Mouse (Mus musculus) liver, embryonic 15.5 days (tissue): ENCODE measurements around the gene Elk4. TPM values are rescaled to one million over a fixed set of nuclear protein-coding genes. Genes with fewer than 3 reads are reported as not detected.

Source experiments
- ATAC-seq: fragments of 200-750 bp; cut with Nextera tagmentation; 2 replicates; pipeline ENCODE4 v1.8.0; 2017; ENCODE audit warnings: moderate number of reproducible peaks, mild to moderate bottlenecking, moderate library complexity; ENCODE audit not compliant: insufficient read depth
- H3K27ac ChIP-seq: fragments of 300-500 bp; sonication (generic); replicated peaks from 2 replicates; pipeline ENCODE4 v1.5.1; 2015; ENCODE audit warnings: mild to moderate bottlenecking, inconsistent platforms
- H3K27me3 ChIP-seq: fragments of 300-500 bp; sonication (generic); 2 replicates; pipeline ENCODE4 v1.6.1; 2015; ENCODE audit warnings: mild to moderate bottlenecking, inconsistent platforms
- H3K36me3 ChIP-seq: fragments of 300-500 bp; sonication (generic); replicated peaks from 2 replicates; pipeline ENCODE4 v1.6.1; 2015; ENCODE audit warnings: moderate library complexity, mild to moderate bottlenecking, inconsistent platforms
- H3K4me1 ChIP-seq: fragments of 300-500 bp; sonication (generic); replicated peaks from 2 replicates; pipeline ENCODE4 v1.6.1; 2015; ENCODE audit warnings: inconsistent platforms
- H3K4me2 ChIP-seq: fragments of 300-500 bp; sonication (generic); 2 replicates; pipeline ENCODE4 v1.6.1; 2015; ENCODE audit warnings: moderate library complexity, mild to moderate bottlenecking, inconsistent platforms
- H3K4me3 ChIP-seq: fragments of 300-500 bp; sonication (generic); replicated peaks from 2 replicates; pipeline ENCODE4 v1.5.1; 2015; ENCODE audit warnings: mild to moderate bottlenecking, inconsistent platforms
- H3K9ac ChIP-seq: fragments of 300-500 bp; sonication (generic); 2 replicates; pipeline ENCODE4 v1.6.1; 2015; ENCODE audit warnings: moderate library complexity, mild to moderate bottlenecking, inconsistent platforms
- H3K9me3 ChIP-seq: fragments of 300-500 bp; sonication (generic); replicated peaks from 2 replicates; pipeline ENCODE4 v1.6.1; 2016; ENCODE audit warnings: inconsistent platforms
- WGBS: fragments of 180-500 bp; shearing (Covaris S2); methylation state at CpG from one replicate; pipeline ENCODE4 v1.1.7; 2015; ENCODE audit warnings: mixed read lengths; ENCODE audit not compliant: insufficient replicate concordance; 5-methylcytosine and 5-hydroxymethylcytosine counted together
- polyA plus RNA-seq: library from polyadenylated mRNA; unstranded; fragments of >200 nt; fragmentation: Nextera tagmentation; extraction: Ambion mirVana; gene quantifications from 2 replicates; pipeline ENCODE4 v1.2.1, GENCODE M21; 2015

Elk4 gene
- polyA plus RNA-seq, 1 experiment from 2014 or later = 7.9 TPM

DNA sequence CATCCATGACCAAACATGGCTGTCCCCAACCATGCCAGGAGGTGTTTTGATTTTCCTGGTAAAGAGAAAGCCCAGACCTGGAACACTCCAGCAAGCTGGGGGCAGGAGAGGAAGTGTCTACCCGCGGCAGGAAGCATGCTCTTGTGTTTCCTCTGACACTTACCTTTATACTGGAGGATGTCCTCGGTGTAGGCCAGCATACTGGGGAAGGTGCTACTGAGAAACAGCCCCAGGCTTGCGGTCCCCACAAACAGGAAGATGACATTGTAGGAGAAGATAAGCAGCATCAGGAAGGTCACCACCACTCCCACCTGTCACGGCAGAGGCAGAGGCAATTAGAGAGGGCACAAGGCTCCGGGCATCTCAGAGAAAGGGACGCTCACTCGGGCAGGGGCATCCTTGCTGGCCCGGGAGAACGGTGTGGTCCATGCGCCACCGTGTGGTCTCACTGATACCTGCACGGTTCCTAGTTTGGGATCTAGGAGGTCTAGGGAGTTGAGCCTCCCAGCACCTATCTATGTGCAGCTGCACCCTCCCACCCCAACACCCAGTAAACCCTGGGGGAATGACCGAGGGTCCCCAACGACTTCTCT lies 38.8 kb downstream of the Elk4 start:
- 0 out of 2 replicates have a peak, but pooled peaks have one; percentile 45 for ATAC-seq
- Histone ChIP-seq H3K4me1 (peaks cover 4% of the 10 kb centered on the region), H3K27ac (no peak overlapping the region), H3K9ac (no peak overlapping the region), H3K4me3 (no peak overlapping the region), H3K27me3 (no peaks in the 10 kb centered on the region), H3K36me3 (no peaks in the 10 kb centered on the region), H3K9me3 (no peaks in the 10 kb centered on the region), H3K4me2 (no peak overlapping the region)
- WGBS = 12% methylated on average over 15 of the region's 15 CpGs

DNA sequence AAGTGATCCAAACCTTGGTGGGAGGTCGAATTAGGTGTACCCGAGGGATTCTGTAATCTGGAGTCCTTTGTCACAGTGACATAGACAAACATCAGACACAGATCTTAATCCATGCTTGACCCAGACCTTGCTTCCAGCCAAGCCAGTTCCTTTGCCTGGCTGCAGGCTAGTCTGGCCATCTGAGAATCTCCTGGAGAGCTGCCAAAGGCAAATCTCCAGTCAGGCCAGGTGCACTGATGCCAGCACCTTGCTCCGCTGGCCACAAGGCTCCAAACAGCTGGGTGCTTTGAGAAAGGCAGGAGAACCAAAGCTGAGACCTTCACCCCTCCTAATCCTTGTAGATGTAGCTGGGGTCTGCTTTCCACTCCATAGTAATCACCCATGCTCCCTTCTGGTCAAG lies 44.3 kb downstream of the Elk4 start:
- no peak overlapping the region for H3K4me2 ChIP-seq
- 52% methylated on average over 3 of the region's 3 CpGs for WGBS
- no peaks in the 10 kb centered on the region for H3K4me1 ChIP-seq
- no peaks in the 10 kb centered on the region for H3K9me3 ChIP-seq
- no peak overlapping the region for H3K9ac ChIP-seq
- ATAC-seq = no peak
- H3K27ac ChIP-seq = no peak overlapping the region
- H3K36me3 ChIP-seq = no peaks in the 10 kb centered on the region
- no peaks in the 10 kb centered on the region for H3K27me3 ChIP-seq
- no peak overlapping the region for H3K4me3 ChIP-seq

DNA sequence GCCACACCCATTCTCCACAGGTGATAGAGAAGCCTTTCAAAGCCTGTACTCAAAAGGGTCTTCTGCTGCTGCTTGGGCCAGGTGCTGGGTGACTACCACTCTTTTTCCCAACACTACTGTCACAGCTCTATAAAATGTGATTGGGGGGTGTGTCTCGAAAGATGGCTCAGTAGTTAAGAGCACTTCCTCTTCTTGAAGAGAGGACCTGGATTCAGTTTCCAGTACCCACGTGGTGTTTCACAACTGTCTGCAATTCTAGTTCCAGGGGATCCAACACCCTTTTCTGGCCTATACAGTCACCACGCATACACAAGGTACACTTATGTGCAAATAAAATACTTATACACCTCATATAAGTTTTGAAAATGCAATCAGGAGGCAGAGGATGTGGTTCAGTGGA lies 47.0 kb downstream of the Elk4 start:
- Histone ChIP-seq H3K4me3 (no peak overlapping the region), H3K36me3 (no peaks in the 10 kb centered on the region), H3K9me3 (no peaks in the 10 kb centered on the region), H3K9ac (no peak overlapping the region), H3K4me1 (no peaks in the 10 kb centered on the region), H3K27ac (no peak overlapping the region), H3K27me3 (no peaks in the 10 kb centered on the region), H3K4me2 (no peak overlapping the region)
- WGBS = 26% methylated on average over 3 of the region's 3 CpGs
- ATAC-seq = no peak

DNA sequence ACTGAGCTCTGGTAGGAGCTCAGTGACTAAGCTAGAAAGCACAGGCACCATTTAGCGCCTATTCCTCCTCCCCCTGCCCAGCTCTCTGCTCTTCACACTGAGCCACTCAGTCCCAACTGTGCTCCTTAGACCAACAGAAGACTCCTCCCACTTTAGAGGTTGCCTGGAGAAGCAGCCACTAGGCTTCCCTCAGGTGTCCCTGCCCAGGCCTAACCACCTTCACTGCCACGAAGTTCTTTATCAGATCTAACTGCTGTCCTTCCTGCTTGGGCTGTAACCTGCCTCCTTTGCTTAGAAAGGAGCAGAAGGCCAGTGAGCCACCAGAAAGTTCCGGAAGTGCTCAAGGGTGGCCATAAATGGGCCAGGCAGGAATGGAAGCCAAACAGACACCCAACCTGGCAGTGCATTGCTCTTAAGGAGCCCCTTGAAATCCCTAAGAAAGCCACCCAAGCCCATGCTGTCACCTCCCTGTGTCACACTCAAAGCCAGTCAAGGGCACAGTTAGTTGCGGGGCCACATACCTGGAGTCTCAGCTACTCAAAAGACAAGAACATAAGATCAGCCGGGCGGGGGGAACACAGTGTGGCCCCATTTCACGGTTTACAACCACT lies 47.8 kb downstream of the Elk4 start:
- H3K9ac ChIP-seq = no peak overlapping the region
- no peak overlapping the region for H3K4me3 ChIP-seq
- no peaks in the 10 kb centered on the region for H3K36me3 ChIP-seq
- H3K9me3 ChIP-seq = no peaks in the 10 kb centered on the region
- H3K27ac ChIP-seq = no peak overlapping the region
- ATAC-seq = no peak
- 54% methylated on average over 7 of the region's 7 CpGs for WGBS
- no peak overlapping the region for H3K4me2 ChIP-seq
- no peaks in the 10 kb centered on the region for H3K27me3 ChIP-seq
- no peaks in the 10 kb centered on the region for H3K4me1 ChIP-seq

DNA sequence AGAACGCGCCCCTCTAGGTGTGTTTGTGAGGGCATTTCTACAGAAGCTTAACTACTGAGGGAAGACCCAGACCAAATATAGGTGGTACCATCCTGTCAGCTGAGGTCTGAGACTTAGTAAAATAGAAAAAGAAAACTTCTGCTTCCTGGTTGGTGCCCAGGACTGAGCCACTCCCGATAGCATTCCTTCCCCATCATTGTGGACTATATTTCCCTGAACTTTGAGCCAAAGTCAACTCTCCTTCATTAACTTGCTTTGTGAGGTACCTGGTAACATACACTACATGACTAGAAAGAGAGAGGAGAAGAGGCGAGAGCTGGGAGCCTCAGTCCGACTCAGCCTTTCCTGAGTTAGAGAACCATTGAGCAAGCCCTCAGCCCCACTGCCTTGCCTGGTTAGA lies 51.2 kb downstream of the Elk4 start:
- no peak for ATAC-seq
- WGBS = 63% methylated on average over 5 of the region's 5 CpGs

DNA sequence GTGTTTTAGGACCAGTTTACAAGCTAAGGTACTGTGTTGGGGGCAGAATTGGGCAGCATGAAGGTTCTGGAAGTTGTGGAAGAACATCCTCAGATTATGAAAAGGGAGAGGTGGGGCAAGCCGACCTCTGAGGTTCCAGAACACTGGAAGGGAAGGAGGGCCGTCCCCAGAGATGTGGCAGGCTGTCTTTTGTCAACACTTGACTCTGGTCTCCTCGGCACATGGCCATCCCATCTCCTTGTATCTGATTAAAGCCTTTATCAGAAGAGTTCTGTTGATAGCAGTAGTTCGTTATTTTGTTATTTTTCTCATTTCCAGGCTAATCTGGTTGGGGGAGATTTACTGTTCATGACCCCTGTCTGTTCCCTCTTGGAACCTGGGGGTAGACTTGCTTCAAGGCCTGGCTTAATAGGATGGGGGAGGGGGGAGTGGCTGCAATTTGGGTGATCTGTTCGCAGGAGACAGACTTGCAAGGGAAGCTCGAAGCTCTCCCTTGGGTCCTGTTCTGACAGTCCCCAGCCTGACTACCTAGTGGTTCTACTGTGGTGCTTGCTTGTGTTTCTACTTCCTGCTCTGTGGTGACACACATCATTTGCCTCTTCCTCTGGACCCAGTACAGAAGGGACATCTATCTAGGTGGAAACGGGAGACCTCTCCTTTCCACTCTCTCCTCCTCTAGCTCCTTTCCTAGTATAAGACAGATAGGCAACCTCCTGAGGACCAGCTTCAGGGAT lies 52.8 kb downstream of the Elk4 start:
- Histone ChIP-seq H3K9ac (no peak overlapping the region), H3K9me3 (no peaks in the 10 kb centered on the region), H3K4me3 (no peak overlapping the region), H3K27me3 (peaks cover 24% of the 10 kb centered on the region), H3K4me1 (no peaks in the 10 kb centered on the region), H3K4me2 (no peak overlapping the region), H3K36me3 (no peaks in the 10 kb centered on the region), H3K27ac (no peak overlapping the region)
- ATAC-seq = no peak
- WGBS = 30% methylated on average over 7 of the region's 7 CpGs

More for the DNA sequence above, 51.2 kb downstream of the Elk4 start:
- Histone ChIP-seq H3K4me1 (no peaks in the 10 kb centered on the region), H3K27ac (no peak overlapping the region), H3K27me3 (peaks cover 10% of the 10 kb centered on the region; the same call in 1 of the 2 replicates), H3K9me3 (no peaks in the 10 kb centered on the region), H3K4me2 (no peak overlapping the region), H3K9ac (no peak overlapping the region), H3K4me3 (no peak overlapping the region), H3K36me3 (no peaks in the 10 kb centered on the region)

DNA sequence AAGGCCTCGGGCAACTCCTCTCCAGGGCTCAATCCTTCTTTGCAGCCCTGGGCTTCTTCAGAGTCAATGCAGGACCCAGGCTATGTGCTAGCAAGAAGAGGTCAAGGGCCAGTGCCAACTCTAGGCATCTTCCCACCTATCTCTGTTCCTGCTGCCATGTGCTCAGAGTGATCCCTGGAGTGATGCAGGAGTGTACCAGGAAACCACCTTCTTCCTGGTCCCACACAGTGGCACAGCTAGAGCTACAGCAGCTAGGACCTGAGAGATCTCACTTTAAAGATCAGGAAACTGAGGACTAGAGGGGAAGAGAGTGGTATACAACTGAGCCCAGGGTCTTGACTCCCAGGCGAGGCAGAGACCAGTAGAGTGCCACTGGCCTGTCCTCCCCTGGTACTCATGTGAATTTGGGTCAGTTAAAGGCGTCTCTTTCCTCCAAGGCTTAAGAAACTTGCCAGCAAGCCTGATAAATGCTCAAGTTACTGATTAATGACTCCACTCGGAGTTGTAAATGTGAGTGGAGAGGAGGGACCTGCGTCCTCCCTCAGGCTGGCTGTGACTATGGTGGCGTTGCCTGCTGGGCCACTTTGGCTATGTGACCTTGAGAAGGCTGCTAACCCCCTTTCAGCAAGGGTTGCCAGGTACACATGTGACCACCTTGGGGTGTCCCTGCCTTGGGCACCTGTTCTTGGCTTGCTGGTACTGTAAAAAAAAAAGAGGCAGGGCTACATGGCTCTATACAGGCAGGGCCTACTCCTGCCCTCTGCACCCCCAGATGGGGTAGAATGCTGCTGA lies 54.5 kb downstream of the Elk4 start:
- Histone ChIP-seq H3K9me3 (no peaks in the 10 kb centered on the region), H3K4me2 (no peak overlapping the region), H3K36me3 (no peaks in the 10 kb centered on the region), H3K27ac (no peak overlapping the region), H3K9ac (no peak overlapping the region), H3K4me3 (no peak overlapping the region), H3K4me1 (no peaks in the 10 kb centered on the region), H3K27me3 (peaks cover 41% of the 10 kb centered on the region)
- no peak for ATAC-seq
- WGBS = 43% methylated on average over 6 of the region's 6 CpGs

DNA sequence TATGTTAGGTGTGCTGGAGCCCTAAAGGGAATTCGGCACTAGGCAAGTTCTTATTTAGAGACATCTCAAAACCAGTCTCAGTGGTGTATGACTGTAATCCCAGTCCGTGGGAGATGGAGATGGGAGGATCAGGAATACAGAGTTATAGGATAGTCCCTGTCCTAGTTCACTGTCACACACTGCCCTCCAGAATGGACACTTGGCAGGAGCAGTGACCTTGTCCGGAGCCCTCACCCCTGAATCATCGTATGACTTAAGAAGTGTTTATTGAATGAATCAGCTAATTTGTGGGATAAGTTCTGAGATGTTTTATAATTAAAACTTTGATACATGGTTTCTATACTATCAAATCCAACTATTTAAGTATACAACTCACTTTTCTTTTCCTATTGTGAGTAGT lies 55.7 kb downstream of the Elk4 start:
- Histone ChIP-seq H3K9ac (no peak overlapping the region), H3K27me3 (peaks cover 53% of the 10 kb centered on the region), H3K27ac (no peak overlapping the region), H3K9me3 (no peaks in the 10 kb centered on the region), H3K4me2 (no peak overlapping the region), H3K4me3 (no peak overlapping the region), H3K36me3 (no peaks in the 10 kb centered on the region), H3K4me1 (peaks cover 9% of the 10 kb centered on the region)
- WGBS = 66% methylated on average over 4 of the region's 4 CpGs
- no peak for ATAC-seq

DNA sequence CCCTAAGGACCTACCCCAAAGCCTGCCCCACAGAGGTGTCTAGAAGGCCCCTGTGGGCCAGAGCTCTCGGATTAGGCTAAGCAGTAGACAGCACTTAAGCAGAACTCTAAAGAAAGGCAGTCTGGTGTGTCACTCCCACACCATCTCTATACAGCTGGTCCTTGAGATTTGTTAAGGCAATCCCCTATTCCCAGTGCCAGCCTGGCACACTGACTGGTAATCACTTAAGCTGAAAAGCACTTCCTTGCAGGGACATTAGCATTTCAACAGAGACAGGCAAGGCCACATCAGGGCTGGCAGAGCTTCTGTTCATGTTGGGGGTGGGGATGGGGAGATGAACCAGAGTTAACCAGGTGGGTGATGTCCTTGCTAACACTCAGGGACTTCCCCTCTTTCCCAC lies 57.6 kb downstream of the Elk4 start:
- no peak for ATAC-seq
- WGBS = 68% methylated on average over 1 of the region's 1 CpGs
- Histone ChIP-seq H3K9me3 (no peaks in the 10 kb centered on the region), H3K27me3 (peaks cover 72% of the 10 kb centered on the region), H3K36me3 (no peaks in the 10 kb centered on the region), H3K4me1 (peaks cover 10% of the 10 kb centered on the region), H3K4me3 (no peak overlapping the region), H3K27ac (no peak overlapping the region), H3K9ac (no peak overlapping the region), H3K4me2 (no peak overlapping the region)

DNA sequence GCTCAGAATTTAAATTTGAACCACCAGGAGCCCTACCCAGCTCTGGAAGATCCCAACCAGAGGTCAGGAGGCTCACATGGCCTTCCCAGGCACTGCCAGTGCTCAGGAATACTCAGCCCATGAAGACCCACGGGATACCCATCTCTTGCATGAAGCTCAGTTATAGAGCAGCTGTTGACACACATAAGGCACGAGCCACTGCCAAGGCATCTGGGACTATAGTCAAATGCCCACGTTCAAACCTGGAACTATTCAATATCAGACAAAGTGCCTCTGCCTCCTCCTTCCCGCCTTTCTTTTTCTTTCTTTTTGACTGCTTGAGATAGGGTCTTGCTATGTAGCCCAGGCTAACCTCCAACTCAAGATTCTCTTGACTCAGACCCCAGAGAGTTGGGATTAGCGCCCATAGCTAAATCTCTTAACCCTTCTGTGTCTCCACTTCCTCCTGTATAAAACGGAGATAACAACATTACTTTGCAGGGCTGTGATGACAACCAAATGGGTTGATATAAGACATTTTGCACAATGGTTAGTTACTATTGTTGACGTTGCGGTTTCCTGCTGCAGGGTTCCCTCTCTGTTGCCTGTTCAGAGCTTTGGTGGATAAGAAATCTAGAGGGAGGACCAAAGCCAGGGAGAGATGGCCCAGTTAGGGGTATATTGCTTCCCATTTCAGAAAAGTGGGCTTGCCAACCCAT lies 58.2 kb downstream of the Elk4 start:
- WGBS = 46% methylated on average over 8 of the region's 8 CpGs
- H3K27ac ChIP-seq = no peak overlapping the region
- no peaks in the 10 kb centered on the region for H3K36me3 ChIP-seq
- peaks cover 10% of the 10 kb centered on the region for H3K4me1 ChIP-seq
- H3K4me2 ChIP-seq = no peak overlapping the region
- peaks cover 74% of the 10 kb centered on the region for H3K27me3 ChIP-seq
- H3K9me3 ChIP-seq = no peaks in the 10 kb centered on the region
- no peak overlapping the region for H3K9ac ChIP-seq
- no peak for ATAC-seq
- no peak overlapping the region for H3K4me3 ChIP-seq
